Mouse (Mus musculus) cerebellum, adult 2 months (tissue): ENCODE measurements at regions not wholly inside any gene's neighbourhood (a gene's known extent, or its start where the extent isn't known, plus 50 kb on each side); places are given as distances from the start of the nearest gene placed in this dataset.

Source experiments
- CTCF ChIP-seq: fragments of 200-500 bp; IDR thresholded peaks from 2 replicates; pipeline ENCODE4 v1.5.1; 2011; ENCODE audit warnings: low read depth, mild to moderate bottlenecking, control low read depth, low read length, moderate library complexity, borderline replicate concordance; ENCODE audit not compliant: insufficient read depth
- POLR2A ChIP-seq: fragments of 200-500 bp; IDR thresholded peaks from 2 replicates; pipeline ENCODE4 v1.6.1; 2011; ENCODE audit warnings: low read length, control low read depth, borderline replicate concordance; ENCODE audit not compliant: insufficient read depth

- TF ChIP-seq CTCF (no peak), POLR2A (no peak)
Measured at GRCm38 (mm10) chr6:64965203-64965602, 77.2 kb upstream of the Smarcad1 start.
